Mouse (Mus musculus) stomach, embryonic 14.5 days (tissue): ENCODE results near the gene Eya3. TPM values are rescaled to one million over a fixed set of nuclear protein-coding genes. Genes with fewer than 3 reads are reported as not detected.
"Not testable (repeated sequence)": the region's sequence is repeated elsewhere in the genome, so short reads cannot be mapped to it uniquely, and the experiment has no call there.

Experiments used
- ATAC-seq: fragments of 200-750 bp; cut with Nextera tagmentation; 2 replicates; pipeline ENCODE4 v1.8.0; 2017; ENCODE audit warnings: low read depth, moderate TSS enrichment; ENCODE audit not compliant: insufficient number of reproducible peaks, insufficient read depth, low FRiP score
- H3K27ac ChIP-seq: fragments of 300-500 bp; sonication (generic); 2 replicates; pipeline ENCODE4 v1.5.1; 2014; ENCODE audit warnings: mild to moderate bottlenecking, low read length, moderate library complexity, mixed read lengths
- H3K27me3 ChIP-seq: fragments of 300-500 bp; sonication (generic); 2 replicates; pipeline ENCODE4 v1.6.1; 2014; ENCODE audit warnings: low read length, control low read depth, mixed read lengths; ENCODE audit not compliant: control insufficient read depth, insufficient read depth
- H3K36me3 ChIP-seq: fragments of 300-500 bp; sonication (generic); 2 replicates; pipeline ENCODE4 v1.6.1; 2014; ENCODE audit warnings: mild to moderate bottlenecking, control low read depth, low read length, moderate library complexity, mixed read lengths; ENCODE audit not compliant: control insufficient read depth, insufficient read depth
- H3K4me1 ChIP-seq: fragments of 300-500 bp; sonication (generic); 2 replicates; pipeline ENCODE4 v1.6.1; 2014; ENCODE audit warnings: low read length, control low read depth, mixed read lengths; ENCODE audit not compliant: control insufficient read depth, insufficient read depth
- H3K4me2 ChIP-seq: fragments of 300-500 bp; sonication (generic); replicated peaks from 2 replicates; pipeline ENCODE4 v1.6.1; 2014; ENCODE audit warnings: low read depth, low read length, control low read depth
- H3K4me3 ChIP-seq: fragments of 300-500 bp; sonication (generic); 2 replicates; pipeline ENCODE4 v1.5.1; 2014; ENCODE audit warnings: low read depth, low read length, control low read depth
- H3K9ac ChIP-seq: fragments of 300-500 bp; sonication (generic); replicated peaks from 2 replicates; pipeline ENCODE4 v1.6.1; 2014; ENCODE audit warnings: low read depth, mild to moderate bottlenecking, control low read depth, low read length, moderate library complexity, mixed read lengths
- H3K9me3 ChIP-seq: fragments of 300-500 bp; sonication (generic); 2 replicates; pipeline ENCODE4 v1.6.1; 2016; ENCODE audit warnings: low read depth, low read length, control low read depth; ENCODE audit not compliant: control insufficient read depth
- WGBS: fragments of 180-500 bp; shearing (Covaris S2); extraction: QIAGEN DNeasy Blood & Tissue Kit; methylation state at CpG from one replicate; pipeline ENCODE4 v1.1.7; 2014; 5-methylcytosine and 5-hydroxymethylcytosine counted together
- polyA plus RNA-seq: library from polyadenylated mRNA; unstranded; fragments of >200 nt; fragmentation: Nextera tagmentation; extraction: Ambion mirVana; gene quantifications from 2 replicates; pipeline ENCODE4 v1.2.1, GENCODE M21; 2014

Gene Eya3
- polyA plus RNA-seq, 1 experiment from 2014 or later, result 32.3 TPM

GRCm38 (mm10) chr4:132752992-132753391 is 114.2 kb downstream of the Eya3 start:
- Histone ChIP-seq H3K4me3 (no peak overlapping the region), H3K9ac (no peak overlapping the region), H3K4me1 (no peaks in the 10 kb centered on the region), H3K4me2 (no peak overlapping the region), H3K27me3 (no peaks in the 10 kb centered on the region), H3K36me3 (no peaks in the 10 kb centered on the region), H3K9me3 (no peaks in the 10 kb centered on the region), H3K27ac (no peak overlapping the region)
- 73% methylated on average over 6 of the region's 6 CpGs for WGBS
- no peak for ATAC-seq

- Histone ChIP-seq H3K36me3 (no peaks in the 10 kb centered on the region), H3K4me2 (peak within 1 kb of the TSS; percentile 73), H3K9ac (no peak within 1 kb of the TSS; the same call in 1 of the 2 replicates), H3K4me3 (peak within 1 kb of the TSS; percentile 35), H3K27me3 (no peaks in the 10 kb centered on the region), H3K27ac (no peak within 1 kb of the TSS), H3K4me1 (no peaks in the 10 kb centered on the region), H3K9me3 (no peaks in the 10 kb centered on the region)
- ATAC-seq, result peak; percentile 84
- WGBS, result 2% methylated on average over 22 of the region's 22 CpGs
Measured at GRCm38 (mm10) chr4:132756974-132757373, 118.2 kb downstream of the Eya3 start, which contains the start of gene Smpdl3b. Smpdl3b (minus strand) TSS chr4:132757252.

DNA sequence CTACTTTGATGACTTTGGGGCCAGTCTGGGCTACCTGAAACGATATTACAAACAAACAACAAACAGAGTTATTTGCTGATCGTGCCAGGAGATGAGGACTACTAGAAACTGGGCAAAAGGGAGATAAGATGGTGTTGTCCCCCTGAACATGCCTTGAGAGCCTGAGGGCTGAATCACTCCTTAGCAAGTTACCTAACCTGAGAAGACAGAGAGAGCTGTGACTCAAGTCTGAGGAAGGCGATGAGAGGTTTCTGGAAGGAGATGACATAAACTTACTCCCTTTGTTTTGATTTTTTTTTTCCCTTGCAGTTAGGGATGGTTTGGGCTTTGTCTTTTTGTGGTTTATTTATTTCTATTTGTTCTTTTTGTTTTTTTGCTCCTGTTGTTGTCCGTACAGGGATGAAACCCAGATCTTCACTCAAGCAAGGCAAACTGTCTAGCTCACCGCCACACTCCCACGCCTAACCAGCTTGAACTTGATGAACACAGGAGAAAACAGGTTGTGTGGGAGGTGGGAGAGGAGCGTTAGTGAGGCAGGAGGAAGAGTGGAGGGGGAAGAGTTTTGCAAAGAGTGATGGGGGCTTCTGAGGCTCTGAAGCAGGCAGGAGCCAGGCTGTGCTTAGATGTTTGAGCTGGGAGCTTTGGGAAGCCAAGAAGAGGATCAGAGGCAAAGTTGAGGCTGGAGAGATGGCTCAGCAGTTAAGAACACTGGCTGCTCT is 119.0 kb downstream of the Eya3 start:
- Histone ChIP-seq H3K27me3 (no peaks in the 10 kb centered on the region), H3K4me1 (no peaks in the 10 kb centered on the region), H3K4me3 (no peak overlapping the region), H3K4me2 (no peak overlapping the region; the same call in 1 of the 2 replicates), H3K27ac (no peak overlapping the region), H3K9me3 (no peaks in the 10 kb centered on the region), H3K9ac (no peak overlapping the region), H3K36me3 (no peaks in the 10 kb centered on the region)
- WGBS, result 79% methylated on average over 7 of the region's 7 CpGs
- ATAC-seq, result no peak

DNA sequence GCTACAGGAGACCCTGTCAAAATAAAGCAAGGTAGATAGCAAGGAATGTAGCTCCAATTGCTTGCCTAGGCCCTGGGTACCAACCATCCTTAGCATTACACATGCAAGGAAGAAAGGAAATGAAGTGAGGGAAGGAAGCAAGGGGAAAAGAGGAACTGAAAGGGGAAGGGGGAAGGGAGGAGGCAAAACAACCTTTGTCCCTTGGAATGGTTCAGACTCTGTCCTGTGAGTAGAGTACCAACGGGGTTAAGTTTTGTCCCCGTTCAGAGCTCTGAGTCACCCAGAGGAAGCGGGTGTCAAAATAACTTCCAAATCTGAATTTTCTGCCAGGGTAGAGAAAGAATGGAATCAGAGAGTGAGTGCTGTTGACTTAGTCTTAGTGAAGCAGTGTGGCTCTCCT is 121.5 kb downstream of the Eya3 start:
- 57% methylated on average over 3 of the region's 3 CpGs for WGBS
- Histone ChIP-seq H3K27ac (no peak overlapping the region), H3K9me3 (no peaks in the 10 kb centered on the region), H3K9ac (no peak overlapping the region), H3K27me3 (no peaks in the 10 kb centered on the region), H3K4me1 (no peaks in the 10 kb centered on the region), H3K4me3 (no peak overlapping the region), H3K36me3 (no peaks in the 10 kb centered on the region), H3K4me2 (no peak overlapping the region)
- no peak for ATAC-seq

DNA sequence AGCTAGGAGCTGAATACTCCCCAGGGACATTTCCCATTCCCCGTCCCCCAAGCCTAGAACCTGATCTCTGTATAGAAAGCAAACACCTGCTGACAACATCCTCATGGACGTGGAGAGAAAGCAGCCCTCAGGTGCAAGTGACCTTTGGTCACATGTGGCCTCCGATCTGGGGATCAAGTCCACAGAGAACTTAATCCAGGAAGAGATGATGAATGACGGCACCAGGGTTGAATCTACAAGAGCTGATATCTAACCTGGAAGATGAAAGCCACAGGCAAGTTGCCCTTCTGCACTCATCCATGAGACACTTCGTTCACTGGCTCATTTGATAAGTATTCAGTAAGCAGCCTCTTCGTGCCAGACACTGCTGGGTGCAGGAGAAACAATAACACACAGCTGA is 123.8 kb downstream of the Eya3 start:
- Histone ChIP-seq H3K9me3 (no peaks in the 10 kb centered on the region), H3K4me1 (no peaks in the 10 kb centered on the region), H3K4me3 (no peak overlapping the region), H3K4me2 (no peak overlapping the region), H3K36me3 (no peaks in the 10 kb centered on the region), H3K27ac (no peak overlapping the region), H3K9ac (no peak overlapping the region), H3K27me3 (no peaks in the 10 kb centered on the region)
- no peak for ATAC-seq
- WGBS, result 66% methylated on average over 6 of the region's 6 CpGs

DNA sequence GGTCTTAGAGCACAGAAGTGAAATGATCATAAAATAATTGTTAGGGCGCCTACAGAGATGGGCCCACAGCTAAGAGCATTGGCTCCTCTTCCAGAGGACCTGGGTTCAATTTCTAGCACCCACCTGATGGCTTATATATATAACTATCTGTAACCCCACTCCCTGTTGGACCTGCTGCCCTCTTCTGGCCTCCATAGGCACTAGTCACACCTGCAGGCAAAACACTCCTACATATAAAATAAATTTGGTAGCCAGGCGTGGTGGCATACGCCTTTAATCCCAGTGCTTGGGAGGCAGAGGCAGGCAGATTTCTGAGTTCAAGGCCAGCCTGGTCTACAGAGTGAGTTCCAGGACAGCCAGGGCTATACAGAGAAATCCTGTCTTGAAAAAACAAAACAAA is 124.3 kb downstream of the Eya3 start:
- not testable (repeated sequence) for H3K4me3 ChIP-seq, H3K27me3 ChIP-seq, H3K4me1 ChIP-seq, H3K9me3 ChIP-seq, H3K36me3 ChIP-seq, H3K27ac ChIP-seq, ATAC-seq, H3K9ac ChIP-seq, H3K4me2 ChIP-seq
- WGBS, result 70% methylated on average over 3 of the region's 3 CpGs

- ATAC-seq, result peak; percentile 95
Measured at GRCm38 (mm10) chr4:132767914-132768876, 129.4 kb downstream of the Eya3 start, which contains the start of gene Rpa2. Rpa2 (plus strand) TSS chr4:132768332.

GRCm38 (mm10) chr4:132771776-132772175 is 133.0 kb downstream of the Eya3 start:
- Histone ChIP-seq H3K9ac (no peak overlapping the region), H3K4me1 (0 out of 2 replicates have a peak, but pooled peaks cover 5% of the 10 kb centered on the region), H3K9me3 (no peaks in the 10 kb centered on the region), H3K4me2 (no peak overlapping the region), H3K27ac (no peak overlapping the region), H3K27me3 (no peaks in the 10 kb centered on the region), H3K4me3 (no peak overlapping the region), H3K36me3 (peaks cover 57% of the 10 kb centered on the region)
- ATAC-seq, result no peak
- WGBS, result 86% methylated on average over 9 of the region's 9 CpGs

More at GRCm38 (mm10) chr4:132767914-132768876, 129.4 kb downstream of the Eya3 start, which contains the start of gene Rpa2:
- under 1% methylated on average over 71 of the region's 71 CpGs for WGBS
- Histone ChIP-seq H3K4me3 (peak within 1 kb of the TSS; percentile 87), H3K4me1 (0 out of 2 replicates have a peak, but pooled peaks cover 5% of the 10 kb centered on the region), H3K27me3 (no peaks in the 10 kb centered on the region), H3K27ac (peak within 1 kb of the TSS; percentile 68; the same call in 1 of the 2 replicates), H3K9me3 (no peaks in the 10 kb centered on the region), H3K9ac (peak within 1 kb of the TSS; percentile 84), H3K36me3 (peaks cover 23% of the 10 kb centered on the region; the same call in 1 of the 2 replicates), H3K4me2 (peak within 1 kb of the TSS; percentile 82)
